Mouse (Mus musculus) erythroid progenitor cell, adult 5-6 weeks (primary cell): Measurements from ENCODE around the gene Slc16a14. TPM values are rescaled to one million over a fixed set of nuclear protein-coding genes. Genes with fewer than 3 reads are reported as not detected.

ENCODE experiments used
- ATAC-seq: replicated peaks from 2 replicates; pipeline ENCODE4 v1.8.0; 2016; ENCODE audit warnings: moderate number of reproducible peaks, mild to moderate bottlenecking, moderate TSS enrichment, inconsistent platforms; ENCODE audit not compliant: poor library complexity, low FRiP score, severe bottlenecking
- total RNA-seq, 2 experiments: library from RNA; stranded (forward) in 1 of 2; stranded (reverse) in 1 of 2; fragments of 150-400 nt in 1 of 2; fragments of 186-747, 209-891 nt in 1 of 2; gene quantifications; 2 replicates each; pipeline versions ENCODE4 v1.2.3 to v1.2.4; 2015 to 2017; ENCODE audit warnings: low replicate concordance in 2 of 2

Slc16a14 gene
- total RNA-seq, 2 experiments from 2014 or later = not detected

DNA sequence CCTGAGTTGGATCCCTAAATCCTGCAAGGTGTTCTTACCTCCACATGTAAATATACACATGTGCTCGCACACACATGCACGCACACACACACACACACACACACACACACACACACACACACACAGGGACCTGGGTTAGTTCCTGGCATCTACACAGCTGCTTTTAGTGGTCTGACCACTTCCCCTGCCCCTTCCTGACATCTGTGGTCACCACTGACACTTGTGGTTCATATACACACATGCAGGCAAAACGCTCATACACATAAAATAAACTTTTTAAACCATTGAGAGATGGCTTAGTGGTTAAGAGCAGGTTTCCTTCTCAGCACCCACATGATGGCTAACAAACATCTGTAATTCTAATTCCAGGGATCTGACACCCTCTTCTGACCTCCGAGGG, 19.9 kb downstream of the Slc16a14 start:
- ATAC-seq = no peak

DNA sequence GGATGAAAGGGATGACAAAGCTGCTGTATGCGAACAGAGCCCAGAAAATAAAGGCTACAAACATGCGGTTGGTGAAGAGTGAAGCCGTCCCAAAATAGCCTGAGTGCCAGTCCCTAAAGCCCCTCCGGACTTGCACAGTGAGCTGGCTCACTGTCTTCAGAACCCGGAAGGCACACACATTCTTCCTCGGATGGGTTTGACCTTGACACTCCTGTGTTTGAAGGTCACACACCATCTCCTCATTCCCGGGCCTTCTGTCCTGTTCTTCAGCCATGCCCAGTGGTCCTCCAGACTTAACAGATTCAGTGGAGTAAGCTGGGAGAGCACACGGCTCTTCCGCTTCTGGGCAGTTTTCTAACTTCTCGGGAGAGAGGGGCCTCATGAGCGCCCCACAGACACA, 22.4 kb downstream of the Slc16a14 start:
- ATAC-seq = no peak

DNA sequence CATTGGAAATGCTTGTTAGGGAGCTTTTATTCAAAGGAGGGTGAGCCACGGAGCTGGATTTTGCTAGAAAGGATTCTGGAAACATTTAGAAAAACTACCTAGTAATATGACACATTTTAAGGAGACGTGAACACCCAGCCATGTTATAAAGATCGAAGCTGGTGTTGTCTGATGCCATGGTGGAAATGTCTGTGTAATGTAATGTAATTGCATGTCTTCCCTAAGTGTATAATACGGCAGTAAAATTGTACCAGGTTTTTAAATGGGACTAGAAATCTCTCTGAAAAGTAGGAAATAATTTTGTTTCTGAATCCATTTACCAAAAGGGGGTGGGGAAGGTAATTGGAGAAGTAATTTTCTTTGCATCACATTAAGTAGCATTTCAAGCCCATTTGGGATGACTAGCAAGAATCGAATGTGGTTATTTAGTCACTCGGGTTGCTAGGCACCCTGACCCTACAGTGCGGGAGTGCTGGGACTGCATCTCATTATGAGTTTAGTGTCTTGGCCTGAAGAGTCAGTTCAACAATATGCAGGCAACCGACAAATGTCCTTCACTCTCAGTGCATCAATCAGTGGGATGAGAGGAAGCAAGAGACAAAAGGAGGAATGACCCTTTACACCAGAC, 24.6 kb downstream of the Slc16a14 start:
- ATAC-seq = no peak

DNA sequence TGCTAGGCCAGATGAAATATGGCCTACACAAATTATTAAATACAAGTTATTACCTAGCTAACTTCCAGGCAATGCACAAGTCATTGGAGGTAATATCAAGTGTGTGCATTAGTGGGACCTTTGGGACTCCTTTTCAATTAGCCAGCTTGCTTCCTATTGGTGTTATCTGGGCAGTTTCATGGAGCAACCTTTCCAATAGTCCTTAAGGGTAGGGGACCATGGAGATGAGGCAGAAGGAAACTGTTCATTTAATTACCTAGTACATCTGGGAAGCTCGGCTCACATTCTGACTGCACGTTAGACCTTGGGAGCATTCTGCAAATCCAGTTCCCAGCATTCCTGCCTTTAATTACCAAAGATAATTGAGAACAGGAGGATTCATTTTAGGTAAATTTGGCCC, 30.5 kb downstream of the Slc16a14 start:
- no peak for ATAC-seq

DNA sequence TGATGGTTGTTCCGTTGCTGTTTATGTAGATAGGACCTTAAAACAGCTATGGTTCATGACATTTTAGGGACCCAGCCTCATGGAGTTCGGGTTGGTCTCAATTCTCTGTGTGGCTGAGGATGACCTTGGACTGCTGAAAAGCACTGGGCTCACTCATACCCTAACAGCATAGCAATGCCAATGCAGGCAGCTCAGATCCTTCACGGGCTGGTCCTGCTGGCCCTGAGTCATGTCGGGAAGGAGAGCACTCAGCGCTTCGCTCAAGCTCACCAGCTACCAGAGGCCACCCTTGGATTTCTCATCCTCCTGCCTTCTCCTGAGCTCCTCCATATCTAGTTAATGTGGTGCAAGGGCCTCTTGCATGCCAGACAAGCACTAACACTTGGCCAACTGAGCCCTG, 35.8 kb downstream of the Slc16a14 start:
- no peak for ATAC-seq

DNA sequence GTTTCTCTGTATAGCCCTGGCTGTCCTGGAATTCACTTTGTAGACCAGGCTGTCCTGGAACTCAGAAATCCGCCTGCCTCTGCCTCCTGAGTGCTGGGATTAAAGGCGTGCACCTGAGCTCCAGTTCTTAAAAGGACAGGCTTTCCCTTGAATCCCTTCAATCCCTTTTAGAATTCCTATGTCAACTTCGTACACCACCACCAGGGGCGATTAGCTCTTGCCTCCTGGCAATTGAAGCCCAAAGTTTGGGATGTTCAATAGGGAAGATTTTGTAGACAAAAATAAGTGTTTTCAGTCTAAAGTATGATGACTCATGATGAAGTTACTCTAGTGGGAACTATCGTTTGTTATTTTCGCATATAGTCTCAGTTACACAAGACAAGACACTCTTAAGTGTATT, 37.6 kb downstream of the Slc16a14 start:
- no peak for ATAC-seq

DNA sequence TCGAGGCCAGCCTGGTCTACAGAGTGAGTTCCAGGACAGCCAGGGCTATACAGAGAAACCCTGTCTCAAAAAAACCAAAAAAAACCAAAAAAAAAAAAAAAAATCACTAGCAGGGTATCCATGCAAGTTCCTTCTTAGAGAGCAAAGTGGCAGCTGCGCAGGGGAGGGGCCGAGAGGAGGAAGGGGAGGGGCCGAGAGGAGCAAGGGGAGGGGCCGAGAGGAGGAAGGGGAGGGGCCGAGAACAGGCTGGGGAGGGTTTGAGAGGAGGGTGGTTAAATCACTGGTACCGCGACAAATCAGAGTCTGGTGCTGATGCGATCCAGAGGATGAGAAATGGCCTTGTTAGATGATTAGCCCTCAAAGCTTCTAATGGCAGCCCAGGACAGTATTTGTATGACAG, 43.2 kb downstream of the Slc16a14 start:
- no peak for ATAC-seq

DNA sequence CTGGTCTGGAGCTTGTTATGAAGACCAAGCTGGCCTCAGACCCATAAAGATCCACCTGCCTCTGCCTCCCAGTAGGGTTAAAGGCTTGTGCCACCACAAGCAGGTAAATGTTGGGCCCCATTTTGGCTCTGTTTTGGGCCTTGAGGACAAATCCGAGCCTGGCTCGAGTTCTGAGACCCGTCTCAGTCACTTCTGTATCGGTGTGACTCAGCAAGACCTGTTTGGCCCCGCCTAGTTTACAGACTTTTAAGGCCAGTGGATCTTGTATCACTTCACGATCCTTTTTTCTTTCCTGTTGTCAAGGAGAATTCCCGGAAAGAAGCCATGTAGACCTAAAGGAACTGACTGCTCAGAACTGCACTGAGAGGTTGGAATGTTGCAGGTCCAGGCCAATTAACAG, 44.4 kb downstream of the Slc16a14 start:
- ATAC-seq = no peak

DNA sequence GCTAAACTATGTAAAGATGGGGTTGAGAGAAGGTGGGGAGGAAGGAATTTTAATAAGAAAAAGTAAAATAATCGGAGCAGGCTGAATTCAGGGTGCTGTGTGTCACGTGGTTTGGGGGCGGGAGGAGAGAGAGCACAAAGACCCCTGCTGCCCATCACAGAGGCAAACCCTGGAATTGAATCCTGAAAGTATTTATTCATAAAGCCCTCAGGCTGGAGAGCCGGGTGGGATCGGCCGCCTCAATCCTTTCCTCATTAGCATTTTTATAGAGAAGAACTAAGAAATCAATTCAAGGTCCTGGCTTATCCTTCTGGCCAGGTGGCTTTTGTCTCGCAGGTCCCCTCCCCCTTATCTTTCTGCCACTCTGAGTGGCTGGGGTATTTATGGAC, 44.9 kb downstream of the Slc16a14 start:
- no peak for ATAC-seq

DNA sequence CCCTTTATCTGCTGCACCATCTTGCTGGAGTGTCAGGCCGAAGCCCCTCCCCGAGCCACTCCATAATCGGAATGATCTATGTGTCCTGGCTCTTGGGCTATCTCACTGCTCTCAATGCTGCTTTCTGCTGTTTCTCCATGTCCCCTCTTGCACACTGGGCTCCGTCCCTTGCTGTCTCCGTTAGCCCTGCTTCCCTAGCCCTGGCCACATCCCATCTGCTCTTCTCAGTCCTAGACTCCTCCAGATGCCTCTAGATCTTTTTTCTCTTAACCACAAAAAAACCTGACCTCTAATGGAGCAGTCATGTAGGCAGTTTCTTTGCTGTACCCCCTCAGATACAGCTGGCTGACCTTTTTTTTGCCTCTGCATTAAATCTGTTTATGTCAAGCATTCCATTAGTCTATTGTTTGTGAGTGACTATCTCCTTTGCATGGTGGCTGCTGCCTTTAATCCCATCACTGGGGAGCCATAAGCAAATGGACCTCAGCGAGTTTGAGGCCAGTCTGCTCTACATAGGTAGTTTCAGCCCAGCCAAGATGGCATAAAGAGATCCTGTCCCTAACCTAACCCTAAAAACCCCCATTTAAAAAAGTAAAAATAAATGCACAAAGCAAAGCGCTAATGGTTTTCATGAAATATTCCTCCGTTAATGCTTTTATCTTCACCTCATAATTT, 45.5 kb downstream of the Slc16a14 start:
- ATAC-seq = no peak

DNA sequence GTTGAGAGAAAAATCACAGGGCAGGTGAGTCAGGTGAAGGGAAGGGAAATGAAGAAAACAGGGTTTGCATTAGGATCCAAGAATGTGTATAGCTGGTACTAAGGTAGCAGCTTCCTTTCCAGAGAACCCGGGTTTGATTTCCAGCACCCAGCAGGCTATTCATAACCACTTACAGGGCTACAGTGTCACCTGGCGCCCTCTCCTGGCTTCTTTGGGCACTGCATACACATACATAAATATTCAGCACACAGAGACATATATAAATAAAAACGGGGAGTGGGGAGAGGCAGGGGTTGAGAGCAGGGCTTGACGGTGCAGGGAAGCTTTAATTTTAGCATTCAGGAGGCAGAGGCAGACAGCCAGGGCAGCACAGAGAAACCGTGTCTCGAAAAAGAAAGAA, 49.0 kb downstream of the Slc16a14 start:
- ATAC-seq = no peak

DNA sequence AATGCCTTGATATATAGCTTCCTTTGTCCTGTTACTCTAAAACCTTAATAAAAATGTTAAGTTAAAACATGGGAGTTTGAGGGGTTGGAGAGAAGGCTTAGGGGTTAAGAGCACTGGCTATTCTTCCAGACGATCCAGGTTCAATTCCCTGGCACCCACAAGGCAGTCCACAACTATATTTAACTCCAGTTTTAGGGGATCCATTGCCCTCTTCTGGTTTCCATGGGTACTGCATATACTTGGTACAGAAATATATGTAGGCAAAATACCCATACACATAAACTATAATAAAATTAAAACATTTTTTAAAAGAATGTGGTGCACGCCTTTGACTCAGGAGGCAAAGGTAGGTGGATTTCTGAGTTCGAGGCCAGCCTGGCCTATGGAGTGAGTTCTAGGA, 49.8 kb downstream of the Slc16a14 start:
- ATAC-seq = no peak

DNA sequence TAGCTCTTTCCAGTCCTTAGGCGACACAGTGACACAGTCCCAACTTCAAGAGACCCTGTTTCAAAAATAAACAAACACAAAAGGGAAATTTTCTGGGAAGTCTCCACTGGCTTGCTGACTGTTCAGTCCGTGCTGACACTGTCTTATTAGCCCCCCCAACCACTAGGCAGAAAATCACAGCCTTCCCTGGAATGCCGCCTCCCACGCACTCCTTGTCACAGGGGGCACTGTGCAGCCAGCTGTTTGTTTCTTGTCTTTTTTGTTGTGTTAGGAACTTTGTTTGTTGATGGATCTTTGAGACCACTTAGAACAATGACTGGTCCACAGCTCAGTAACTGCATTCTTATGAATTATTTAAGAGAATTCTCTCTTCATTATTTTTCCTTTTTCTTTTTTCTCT, 51.0 kb downstream of the Slc16a14 start:
- no peak for ATAC-seq

DNA sequence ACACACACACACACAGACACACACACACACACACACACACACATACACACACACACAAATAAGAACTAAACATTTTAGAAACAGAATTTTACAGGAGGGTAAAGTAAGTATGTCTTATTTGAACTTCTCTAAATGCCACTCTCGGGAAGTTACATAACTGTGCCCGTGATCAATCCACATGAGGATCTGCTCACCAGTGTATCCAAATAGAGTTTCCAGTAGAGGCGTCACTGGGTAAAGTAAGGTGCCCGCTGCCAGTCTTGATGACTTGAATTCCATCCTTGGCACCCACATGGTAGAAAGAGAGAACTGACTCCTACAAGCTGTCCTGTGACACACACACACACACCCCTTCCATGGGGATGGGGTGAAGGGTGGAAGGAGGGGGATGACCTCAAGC, 52.0 kb downstream of the Slc16a14 start:
- ATAC-seq = no peak

DNA sequence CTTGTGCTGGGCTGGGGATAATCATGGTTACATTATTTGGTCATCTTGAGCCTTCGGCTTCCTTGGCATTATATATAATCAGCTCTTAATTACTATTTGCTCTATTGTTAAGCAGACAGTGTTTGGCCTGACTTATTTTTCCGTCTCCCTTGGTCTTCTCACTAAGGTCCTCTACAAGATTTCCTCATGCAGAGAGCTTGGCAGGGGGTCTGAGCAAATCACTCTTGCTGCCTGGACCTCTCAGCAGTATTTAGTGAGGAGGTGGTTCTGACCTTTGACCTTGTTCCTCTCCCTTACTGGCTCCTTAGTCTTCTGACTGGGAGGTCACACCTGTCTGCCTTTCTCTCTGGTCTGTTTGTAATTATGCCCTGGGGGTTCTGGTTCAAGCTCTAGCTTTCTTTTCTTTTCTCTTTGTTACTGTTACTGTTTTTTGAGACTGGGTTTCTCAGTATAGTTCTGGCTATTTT, 52.8 kb downstream of the Slc16a14 start:
- no peak for ATAC-seq

DNA sequence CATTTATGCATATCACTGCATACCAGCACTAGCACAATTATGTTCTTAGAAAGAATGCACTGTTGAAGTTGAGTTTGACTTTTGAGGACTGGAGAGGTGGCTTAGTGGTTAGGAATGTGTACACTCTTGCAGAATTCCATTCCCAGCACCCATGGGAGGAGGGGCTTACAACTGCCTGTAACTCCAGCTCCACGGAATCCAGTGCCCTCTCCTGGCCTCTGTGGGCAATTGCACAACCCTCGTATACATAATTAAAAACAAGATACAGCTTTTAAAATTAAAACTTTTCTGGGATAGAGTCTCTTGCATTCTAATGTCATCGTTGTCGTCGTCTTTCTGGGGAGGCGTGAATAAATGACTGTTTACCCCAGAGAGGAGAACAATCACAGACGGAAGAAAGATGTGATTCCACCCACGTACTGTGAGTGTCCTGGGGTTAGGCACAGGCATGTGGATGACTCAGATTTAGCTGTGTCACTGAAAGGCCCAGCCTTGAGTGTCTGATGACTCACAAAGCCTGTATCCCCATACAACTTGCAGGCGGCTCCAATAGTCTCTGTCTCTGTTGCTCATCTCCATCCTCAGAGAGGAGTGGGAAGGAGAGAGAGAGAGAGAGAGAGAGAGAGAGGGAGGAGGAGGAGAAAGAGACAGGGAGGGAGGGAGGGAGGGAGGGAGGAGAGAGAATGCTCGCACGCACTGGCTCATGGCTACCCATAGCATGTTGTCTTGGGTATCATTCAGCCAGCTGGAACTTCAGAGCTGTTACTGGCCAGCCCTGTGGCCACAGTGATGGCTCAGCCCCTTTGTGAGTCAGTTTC, 53.5 kb downstream of the Slc16a14 start:
- ATAC-seq = no peak

DNA sequence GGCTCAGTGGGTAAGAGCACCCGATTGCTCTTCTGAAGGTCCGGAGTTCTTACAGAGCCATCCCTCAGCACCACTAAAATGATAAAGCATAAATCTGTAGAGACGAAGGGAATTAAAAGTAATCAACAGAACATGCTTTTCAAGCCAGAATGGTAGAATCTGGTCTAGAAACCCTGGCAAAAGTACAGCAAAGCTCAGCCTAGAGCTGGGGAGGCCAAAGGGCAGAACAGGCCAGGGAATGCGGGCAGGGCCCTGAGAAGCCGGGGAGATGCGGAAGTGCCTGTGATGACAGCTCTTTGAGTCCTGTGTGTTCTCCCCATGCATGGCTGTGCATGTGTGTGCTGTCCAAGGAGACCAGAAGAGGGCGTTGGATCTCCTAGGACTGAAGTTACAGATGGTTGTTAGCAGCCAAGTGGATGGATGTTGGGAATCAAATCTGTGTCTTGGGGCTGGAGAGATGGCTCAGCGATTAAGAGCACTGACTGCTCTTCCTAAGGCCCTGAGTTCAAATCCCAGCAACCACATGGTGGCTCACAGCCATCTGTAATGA, 55.3 kb downstream of the Slc16a14 start:
- no peak for ATAC-seq

DNA sequence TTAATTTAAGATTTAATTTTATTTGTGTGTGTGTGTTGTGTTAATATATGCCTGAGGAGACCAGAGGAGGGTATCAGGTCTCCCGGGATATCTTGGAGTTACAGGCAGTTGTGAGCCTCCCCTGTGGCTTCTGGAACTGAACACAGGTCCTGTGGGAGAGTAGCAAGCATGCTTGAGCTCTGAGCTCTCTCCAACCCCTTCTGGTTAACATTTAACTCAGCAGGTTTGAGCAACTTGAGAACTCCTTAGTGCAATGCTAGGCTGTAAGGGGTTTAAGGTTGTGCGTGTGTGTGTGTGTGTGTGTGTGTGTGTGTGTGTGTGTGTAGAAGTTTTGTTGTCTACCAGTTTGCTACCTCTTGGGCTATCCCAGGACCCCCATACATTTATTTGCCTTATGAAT, 57.3 kb downstream of the Slc16a14 start:
- no peak for ATAC-seq

DNA sequence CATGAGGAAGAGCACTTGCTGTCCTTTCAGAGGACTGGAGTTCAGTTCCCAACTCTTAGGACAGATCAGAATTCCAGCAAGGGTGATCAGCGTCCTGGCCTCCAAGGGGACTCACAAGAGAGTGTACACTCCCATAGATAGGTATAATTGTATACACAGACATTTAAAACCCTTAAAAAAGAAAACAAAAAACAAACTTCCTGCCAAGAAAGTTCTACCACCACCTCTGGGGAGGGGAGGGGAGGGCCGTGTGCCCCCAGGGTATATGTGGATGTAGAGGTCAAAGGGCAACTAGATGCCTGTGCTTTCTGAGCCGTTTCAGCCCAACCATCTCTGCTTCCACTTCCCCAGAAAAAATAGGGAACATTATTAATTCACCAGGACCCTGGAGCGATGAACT, 62.0 kb downstream of the Slc16a14 start:
- ATAC-seq = no peak

DNA sequence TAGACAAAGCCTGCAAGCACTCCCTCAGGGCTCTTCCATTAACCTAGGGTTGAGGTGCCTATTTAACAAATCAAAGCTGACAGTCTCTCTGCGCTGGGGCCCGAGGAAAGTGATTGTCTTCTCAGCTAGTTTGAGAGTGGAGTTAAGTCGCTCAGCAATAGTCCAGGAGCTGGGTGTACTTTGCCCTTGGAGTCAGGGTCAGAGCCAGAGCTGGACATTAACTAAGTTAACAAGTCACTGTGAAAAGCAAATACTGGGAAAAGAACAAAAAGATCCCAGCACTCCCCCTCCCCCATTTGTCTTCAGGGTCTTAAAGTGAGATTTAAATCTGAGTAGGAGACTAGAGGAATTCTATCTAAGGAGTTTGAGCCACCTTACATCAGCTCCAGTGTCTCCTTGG, 62.8 kb downstream of the Slc16a14 start:
- no peak for ATAC-seq

DNA sequence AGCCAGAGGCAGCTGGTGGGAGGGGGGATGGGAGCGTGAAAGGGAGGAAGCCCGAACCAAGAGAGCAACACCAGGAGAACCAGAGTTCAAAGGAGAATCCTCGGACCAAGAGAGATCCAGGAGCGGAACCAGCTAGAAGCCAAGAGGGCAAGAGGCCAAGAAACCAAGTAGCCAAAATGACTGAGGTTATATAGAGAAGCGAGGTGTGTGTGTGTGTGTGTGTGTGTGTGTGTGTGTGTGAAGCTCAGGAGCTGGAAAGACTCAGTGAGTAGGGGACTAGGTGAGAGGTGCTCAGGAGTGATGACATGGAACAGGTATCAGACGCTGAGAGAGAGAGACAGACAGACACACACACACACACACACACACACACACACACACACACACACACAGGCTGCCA, 63.8 kb downstream of the Slc16a14 start:
- no peak for ATAC-seq
